Mouse (Mus musculus) limb, embryonic 15.5 days (tissue): ENCODE measurements at regions not wholly inside any gene's neighbourhood (a gene's known extent, or its start where the extent isn't known, plus 50 kb on each side); places are given as distances from the start of the nearest gene placed in this dataset.

Source experiments
- ATAC-seq: fragments of 200-750 bp; cut with Nextera tagmentation; 2 replicates; pipeline ENCODE4 v1.8.0; 2017; ENCODE audit warnings: low read depth, moderate TSS enrichment; ENCODE audit not compliant: insufficient number of reproducible peaks, low FRiP score, low TSS enrichment
- H3K27ac ChIP-seq: fragments of 300-500 bp; sonication (generic); 2 replicates; pipeline ENCODE4 v1.5.1; 2015; ENCODE audit warnings: moderate library complexity, mild to moderate bottlenecking, inconsistent platforms
- H3K27me3 ChIP-seq: fragments of 300-500 bp; sonication (generic); 2 replicates; pipeline ENCODE4 v1.6.1; 2015; ENCODE audit warnings: inconsistent platforms
- H3K36me3 ChIP-seq: fragments of 300-500 bp; sonication (generic); 2 replicates; pipeline ENCODE4 v1.6.1; 2015; ENCODE audit warnings: inconsistent platforms
- H3K4me1 ChIP-seq: fragments of 300-500 bp; sonication (generic); 2 replicates; pipeline ENCODE4 v1.6.1; 2015; ENCODE audit warnings: inconsistent platforms
- H3K4me2 ChIP-seq: fragments of 300-500 bp; sonication (generic); 2 replicates; pipeline ENCODE4 v1.6.1; 2015; ENCODE audit warnings: mild to moderate bottlenecking, inconsistent platforms
- H3K4me3 ChIP-seq: fragments of 300-500 bp; sonication (generic); 2 replicates; pipeline ENCODE4 v1.5.1; 2015; ENCODE audit warnings: mild to moderate bottlenecking, inconsistent platforms
- H3K9ac ChIP-seq: fragments of 300-500 bp; sonication (generic); 2 replicates; pipeline ENCODE4 v1.6.1; 2015; ENCODE audit warnings: inconsistent platforms
- H3K9me3 ChIP-seq: fragments of 300-500 bp; sonication (generic); 2 replicates; pipeline ENCODE4 v1.6.1; 2016; ENCODE audit warnings: inconsistent platforms
- WGBS: fragments of 180-500 bp; shearing (Covaris S2); methylation state at CpG from one replicate; pipeline ENCODE4 v1.1.7; 2015; 5-methylcytosine and 5-hydroxymethylcytosine counted together

DNA sequence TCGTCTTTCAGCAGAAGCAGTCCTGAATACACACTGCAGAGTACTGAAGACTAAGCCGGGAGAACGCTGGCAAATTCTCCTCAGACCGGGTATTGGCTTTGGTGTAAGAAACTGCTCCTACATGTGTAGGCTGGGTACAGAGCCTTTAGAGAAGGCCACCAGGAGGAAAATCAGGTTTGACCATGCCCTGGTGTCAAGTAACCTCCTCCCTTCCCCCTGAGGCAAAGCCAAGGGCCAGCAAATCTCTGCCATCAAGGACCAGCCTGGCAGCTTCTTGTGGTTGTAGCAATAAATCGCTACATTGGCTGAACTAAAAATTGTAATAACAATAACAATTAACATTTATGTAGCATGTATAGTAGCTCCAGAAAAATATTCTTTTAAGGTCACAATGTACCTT is 237.8 kb downstream of the Snx10 start:
- no peak overlapping the region for H3K27ac ChIP-seq
- H3K27me3 ChIP-seq, result peaks cover 11% of the 10 kb centered on the region
- H3K9ac ChIP-seq, result no peak overlapping the region
- H3K4me1 ChIP-seq, result no peaks in the 10 kb centered on the region
- no peaks in the 10 kb centered on the region for H3K9me3 ChIP-seq
- ATAC-seq, result no peak
- H3K4me3 ChIP-seq, result no peak overlapping the region
- H3K36me3 ChIP-seq, result no peaks in the 10 kb centered on the region
- H3K4me2 ChIP-seq, result no peak overlapping the region
- 54% methylated on average over 5 of the region's 5 CpGs for WGBS

DNA sequence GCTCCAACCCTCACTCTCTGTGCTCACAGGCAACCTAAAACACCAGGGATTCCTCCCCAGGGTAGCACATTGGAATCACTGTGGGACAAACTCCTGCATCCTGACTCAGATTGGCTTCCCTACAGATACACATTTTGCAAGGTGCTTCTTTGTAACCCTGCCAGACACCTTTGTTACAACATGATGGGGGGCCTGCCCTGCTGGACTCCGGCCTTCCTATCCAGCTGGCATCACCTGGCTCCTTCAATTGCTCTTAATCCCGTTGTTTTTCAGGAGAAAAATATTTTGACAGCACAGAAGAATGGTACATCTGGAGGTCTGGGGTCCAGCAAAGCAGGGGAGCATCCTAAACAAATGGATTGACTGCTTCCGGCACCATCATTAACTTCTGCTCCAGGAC is 242.8 kb downstream of the Snx10 start:
- no peak for ATAC-seq
- Histone ChIP-seq H3K4me1 (peaks cover 8% of the 10 kb centered on the region), H3K27me3 (peaks cover 21% of the 10 kb centered on the region; the same call in 1 of the 2 replicates), H3K27ac (no peak overlapping the region), H3K9ac (no peak overlapping the region), H3K4me2 (no peak overlapping the region), H3K9me3 (no peaks in the 10 kb centered on the region), H3K36me3 (no peaks in the 10 kb centered on the region), H3K4me3 (no peak overlapping the region)
- WGBS, result 27% methylated on average over 3 of the region's 3 CpGs

DNA sequence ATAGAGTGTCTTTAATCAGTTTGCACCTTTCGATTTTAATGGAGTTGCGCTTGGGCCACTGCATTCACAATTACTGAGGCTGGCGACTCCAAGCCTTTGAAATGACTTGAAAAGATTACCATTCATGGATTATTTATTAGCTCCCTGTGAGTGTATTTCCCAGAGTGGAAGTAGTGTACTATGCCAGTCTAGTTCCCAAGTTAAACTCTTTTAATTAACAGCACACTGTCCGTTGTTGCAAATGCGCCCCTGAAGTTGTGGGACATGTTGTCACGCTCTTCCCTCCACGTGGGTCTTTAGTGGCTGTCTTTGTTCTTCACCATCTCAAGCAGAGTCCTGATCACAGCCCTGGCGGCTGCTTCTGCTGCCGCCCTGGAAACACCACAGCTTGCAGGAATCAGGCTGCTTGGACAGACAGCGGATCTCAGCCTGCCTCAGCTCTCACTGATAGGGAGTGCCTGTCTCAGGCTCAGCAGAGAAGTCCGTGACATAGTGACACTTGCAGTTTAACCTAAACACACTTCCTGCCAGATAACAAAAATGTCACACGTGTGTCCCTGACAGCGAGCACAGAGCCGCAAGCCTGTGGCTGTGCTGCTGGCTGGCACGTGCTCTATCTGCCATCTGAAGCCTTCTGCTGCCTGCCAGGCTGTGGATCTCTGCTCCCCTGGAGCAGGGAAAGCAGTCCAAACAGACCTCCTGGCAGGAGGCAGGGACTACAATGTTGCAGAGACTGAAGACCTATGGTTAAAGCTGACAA is 244.1 kb downstream of the Snx10 start:
- Histone ChIP-seq H3K9ac (no peak overlapping the region), H3K4me3 (no peak overlapping the region), H3K27me3 (peaks cover 20% of the 10 kb centered on the region; the same call in 1 of the 2 replicates), H3K9me3 (no peaks in the 10 kb centered on the region), H3K27ac (peak overlapping the region; percentile 19; the same call in 1 of the 2 replicates), H3K4me1 (peaks cover 8% of the 10 kb centered on the region), H3K4me2 (peak overlapping the region; percentile 36), H3K36me3 (no peaks in the 10 kb centered on the region)
- no peak for ATAC-seq
- 7% methylated on average over 15 of the region's 15 CpGs for WGBS

DNA sequence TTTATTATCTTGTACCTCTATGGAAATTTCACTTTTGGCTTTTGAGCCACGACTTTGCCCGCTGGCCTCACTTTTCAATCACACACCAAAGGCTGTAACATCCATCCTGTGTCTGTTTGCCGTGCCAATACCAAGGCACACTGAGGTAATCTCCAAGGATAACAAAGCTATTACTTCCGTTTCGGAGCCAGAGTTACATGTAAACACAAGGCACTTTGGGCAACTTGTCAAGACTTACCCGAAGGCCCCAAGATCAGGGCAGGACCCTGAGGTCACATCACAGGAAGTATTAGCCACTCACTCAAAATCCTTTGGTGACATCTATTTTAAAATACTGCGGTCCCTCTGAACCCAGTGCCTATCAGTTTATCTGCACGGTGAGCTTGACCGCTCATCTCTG is 241.3 kb downstream of the Skap2 start:
- peaks cover 16% of the 10 kb centered on the region; the same call in 1 of the 2 replicates for H3K27me3 ChIP-seq
- 50% methylated on average over 9 of the region's 9 CpGs for WGBS
- no peaks in the 10 kb centered on the region for H3K36me3 ChIP-seq
- H3K4me1 ChIP-seq, result peaks cover 8% of the 10 kb centered on the region
- no peak overlapping the region for H3K4me3 ChIP-seq
- no peak overlapping the region for H3K27ac ChIP-seq
- H3K9me3 ChIP-seq, result no peaks in the 10 kb centered on the region
- H3K4me2 ChIP-seq, result no peak overlapping the region
- H3K9ac ChIP-seq, result no peak overlapping the region
- no peak for ATAC-seq

DNA sequence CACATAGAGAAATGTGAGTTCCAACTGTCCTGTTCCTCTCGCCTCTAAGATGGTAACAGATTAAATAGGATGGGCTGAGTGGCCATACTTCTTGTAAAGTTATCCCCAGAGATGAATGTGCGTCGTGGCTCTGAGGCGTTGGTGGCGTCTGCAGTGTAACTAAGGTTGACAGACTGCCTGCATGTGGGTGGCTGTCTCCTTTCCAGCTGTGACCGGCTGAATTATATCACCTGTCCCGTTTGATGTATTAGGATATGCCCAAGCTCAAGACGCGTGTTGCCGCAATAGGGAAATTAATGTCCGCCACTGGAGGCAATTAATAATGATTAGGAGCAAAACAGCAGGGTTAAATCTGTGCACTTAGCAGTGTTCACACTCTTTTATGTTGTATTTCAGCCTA is 240.9 kb downstream of the Skap2 start:
- Histone ChIP-seq H3K9me3 (no peaks in the 10 kb centered on the region), H3K27ac (no peak overlapping the region), H3K4me3 (no peak overlapping the region), H3K27me3 (peaks cover 13% of the 10 kb centered on the region; the same call in 1 of the 2 replicates), H3K9ac (no peak overlapping the region), H3K36me3 (no peaks in the 10 kb centered on the region), H3K4me2 (no peak overlapping the region), H3K4me1 (peaks cover 8% of the 10 kb centered on the region)
- 19% methylated on average over 11 of the region's 11 CpGs for WGBS
- ATAC-seq, result no peak

DNA sequence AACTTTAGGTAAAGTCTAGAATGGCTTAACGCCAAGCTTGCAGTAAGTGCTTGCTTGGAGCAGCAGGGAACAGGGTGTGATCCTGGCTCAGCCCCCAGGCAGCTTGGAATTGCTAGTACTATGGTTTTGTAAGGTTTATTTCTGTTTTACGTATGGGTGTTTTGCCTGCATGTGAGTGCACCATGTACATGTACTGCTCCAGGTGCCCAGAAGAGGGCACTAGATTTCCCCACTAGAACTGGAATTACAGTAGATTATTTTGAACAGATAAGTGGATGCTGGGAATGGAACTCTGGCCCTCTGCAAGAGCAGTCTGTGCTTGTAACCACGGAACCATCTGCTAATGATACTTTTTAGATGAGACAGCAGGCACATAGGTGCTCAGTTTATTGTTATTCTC is 237.6 kb downstream of the Skap2 start:
- Histone ChIP-seq H3K4me2 (no peak overlapping the region), H3K27me3 (0 out of 2 replicates have a peak, but pooled peaks cover 4% of the 10 kb centered on the region), H3K4me3 (no peak overlapping the region), H3K9ac (no peak overlapping the region), H3K27ac (no peak overlapping the region), H3K36me3 (no peaks in the 10 kb centered on the region), H3K9me3 (no peaks in the 10 kb centered on the region), H3K4me1 (no peaks in the 10 kb centered on the region)
- WGBS, result 64% methylated on average over 3 of the region's 3 CpGs
- no peak for ATAC-seq

DNA sequence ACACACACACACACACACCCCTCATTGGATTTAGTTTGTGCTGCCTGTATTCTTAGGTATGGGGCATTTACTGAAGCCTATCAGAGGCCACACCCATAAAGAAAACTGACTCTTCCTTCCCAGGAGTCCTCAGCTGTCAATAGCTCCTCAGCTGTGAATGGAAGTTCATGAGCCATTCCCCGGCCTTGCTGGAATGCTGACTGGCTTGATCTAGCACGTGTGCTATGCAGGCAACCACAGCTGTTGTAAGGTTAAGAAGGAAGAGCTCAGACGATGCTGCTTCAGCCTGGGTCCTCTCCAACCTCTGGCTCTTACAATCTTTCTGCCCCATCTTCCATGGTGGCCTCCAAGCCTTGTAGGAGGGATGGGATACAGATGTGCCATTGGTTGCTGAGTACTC is 226.7 kb downstream of the Skap2 start:
- Histone ChIP-seq H3K36me3 (no peaks in the 10 kb centered on the region), H3K27ac (no peak overlapping the region), H3K4me2 (no peak overlapping the region), H3K27me3 (no peaks in the 10 kb centered on the region), H3K4me3 (no peak overlapping the region), H3K9me3 (no peaks in the 10 kb centered on the region), H3K9ac (no peak overlapping the region), H3K4me1 (0 out of 2 replicates have a peak, but pooled peaks cover 2% of the 10 kb centered on the region)
- ATAC-seq, result no peak
- WGBS, result 48% methylated on average over 3 of the region's 3 CpGs

DNA sequence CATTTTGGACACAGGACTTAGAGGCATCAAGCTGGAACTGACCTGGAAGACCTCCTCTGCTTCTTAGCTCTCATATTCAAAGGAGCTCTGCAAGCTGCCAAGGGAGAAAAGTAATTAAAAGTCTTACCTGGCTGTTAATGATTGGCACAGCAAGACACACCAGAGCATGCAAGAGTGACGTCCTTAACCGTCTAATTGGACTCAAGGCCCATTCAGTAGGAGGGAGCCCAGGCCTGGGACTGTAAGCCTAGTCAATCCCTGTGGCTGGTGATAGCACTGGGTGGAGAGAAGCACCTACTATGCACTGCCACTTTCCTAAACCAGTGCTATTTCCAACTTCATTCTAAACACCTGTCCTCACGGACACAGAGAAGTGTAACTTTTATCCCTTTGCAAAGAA is 225.5 kb downstream of the Skap2 start:
- Histone ChIP-seq H3K4me3 (no peak overlapping the region), H3K9me3 (no peaks in the 10 kb centered on the region), H3K27me3 (no peaks in the 10 kb centered on the region), H3K9ac (no peak overlapping the region), H3K27ac (no peak overlapping the region), H3K36me3 (no peaks in the 10 kb centered on the region), H3K4me1 (0 out of 2 replicates have a peak, but pooled peaks cover 2% of the 10 kb centered on the region), H3K4me2 (no peak overlapping the region)
- ATAC-seq, result no peak
- WGBS, result 67% methylated on average over 3 of the region's 3 CpGs

DNA sequence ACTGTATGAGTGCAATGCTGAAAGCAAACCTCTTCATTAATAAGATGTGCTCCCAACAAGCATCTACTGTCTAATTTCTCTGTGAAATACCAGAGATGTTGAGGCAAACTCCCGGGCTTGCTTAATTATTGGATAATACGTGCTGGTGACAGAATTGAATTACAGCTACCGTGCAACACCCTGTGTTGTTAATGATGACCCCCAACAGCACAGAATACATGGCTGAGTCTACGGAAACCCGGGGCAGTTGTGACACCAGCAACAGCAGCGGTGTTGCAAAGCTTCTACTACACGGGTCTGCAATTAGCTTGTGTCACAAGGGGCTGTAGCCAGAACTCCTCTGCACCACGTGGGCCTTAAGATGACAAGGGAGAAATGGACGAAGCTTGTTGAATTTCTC is 224.2 kb downstream of the Skap2 start:
- no peaks in the 10 kb centered on the region for H3K36me3 ChIP-seq
- no peaks in the 10 kb centered on the region for H3K27me3 ChIP-seq
- no peak overlapping the region for H3K4me2 ChIP-seq
- 0 out of 2 replicates have a peak, but pooled peaks cover 2% of the 10 kb centered on the region for H3K4me1 ChIP-seq
- H3K4me3 ChIP-seq, result no peak overlapping the region
- no peak overlapping the region for H3K27ac ChIP-seq
- WGBS, result 79% methylated on average over 9 of the region's 9 CpGs
- H3K9ac ChIP-seq, result no peak overlapping the region
- H3K9me3 ChIP-seq, result no peaks in the 10 kb centered on the region
- no peak for ATAC-seq

DNA sequence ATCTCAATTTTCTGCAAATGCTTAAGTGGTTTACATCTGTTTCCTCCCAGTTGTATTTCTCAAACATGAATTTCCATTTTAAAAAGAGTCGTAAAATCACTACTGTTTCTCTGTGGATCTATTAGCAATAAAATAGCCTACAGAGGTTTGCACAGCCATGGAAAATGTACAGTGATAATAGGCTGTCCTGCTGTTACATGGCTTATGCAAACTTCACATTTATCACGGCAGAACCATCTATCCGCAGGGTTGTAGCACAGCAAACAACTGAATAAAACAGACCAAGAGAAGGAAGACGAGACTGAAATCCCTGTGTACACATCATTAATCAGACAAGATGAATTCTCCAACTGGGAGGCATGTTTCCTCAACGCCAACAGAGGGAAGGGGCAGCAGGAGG is 222.1 kb downstream of the Skap2 start:
- Histone ChIP-seq H3K4me3 (no peak overlapping the region), H3K9me3 (no peaks in the 10 kb centered on the region), H3K27me3 (no peaks in the 10 kb centered on the region), H3K4me2 (no peak overlapping the region), H3K27ac (no peak overlapping the region), H3K4me1 (0 out of 2 replicates have a peak, but pooled peaks cover 2% of the 10 kb centered on the region), H3K36me3 (no peaks in the 10 kb centered on the region), H3K9ac (no peak overlapping the region)
- 40% methylated on average over 5 of the region's 5 CpGs for WGBS
- no peak for ATAC-seq

DNA sequence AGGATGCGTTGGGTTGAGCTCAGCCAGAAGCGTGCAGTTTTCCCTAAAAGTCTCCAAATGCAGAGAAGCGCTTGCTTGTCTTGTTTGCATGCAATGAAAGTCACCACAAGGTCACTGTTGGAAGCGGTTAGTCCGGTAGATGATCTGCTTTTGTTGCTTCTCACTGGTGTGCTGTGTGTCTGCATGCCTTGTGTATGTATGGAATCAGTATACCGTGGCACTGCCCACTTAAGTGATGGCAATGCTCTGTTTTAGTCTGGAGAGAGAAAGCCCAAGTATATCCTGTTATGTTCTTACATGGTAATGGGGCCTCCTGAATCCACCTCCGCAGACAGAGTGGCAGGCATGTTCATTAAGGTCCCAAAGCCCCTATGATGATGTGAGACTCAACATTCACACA is 221.7 kb downstream of the Skap2 start:
- Histone ChIP-seq H3K27me3 (no peaks in the 10 kb centered on the region), H3K36me3 (no peaks in the 10 kb centered on the region), H3K9me3 (no peaks in the 10 kb centered on the region), H3K4me2 (no peak overlapping the region), H3K27ac (no peak overlapping the region), H3K9ac (no peak overlapping the region), H3K4me3 (no peak overlapping the region), H3K4me1 (0 out of 2 replicates have a peak, but pooled peaks cover 2% of the 10 kb centered on the region)
- ATAC-seq, result no peak
- WGBS, result 80% methylated on average over 7 of the region's 7 CpGs

DNA sequence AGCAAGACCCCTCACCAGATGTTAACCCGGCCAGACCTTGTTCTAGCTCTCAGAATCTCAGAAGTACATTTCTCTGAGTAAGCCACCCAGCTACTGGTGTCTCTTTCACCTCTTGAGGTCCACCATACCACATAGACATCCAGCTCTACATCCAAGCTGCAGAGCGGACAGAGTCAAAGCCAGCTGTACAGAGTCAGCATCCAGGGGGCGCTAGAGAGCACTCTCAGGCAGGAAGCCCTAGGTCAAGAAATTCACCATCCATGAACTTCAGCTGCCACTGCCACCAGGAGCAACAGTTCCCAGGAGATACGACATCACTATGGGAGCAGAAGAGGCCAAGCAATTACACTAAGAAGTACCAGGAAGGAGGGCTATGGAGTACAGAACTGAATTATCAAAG is 217.0 kb downstream of the Skap2 start:
- H3K27ac ChIP-seq, result no peak overlapping the region
- no peak overlapping the region for H3K9ac ChIP-seq
- 0 out of 2 replicates have a peak, but pooled peaks cover 2% of the 10 kb centered on the region for H3K4me1 ChIP-seq
- H3K36me3 ChIP-seq, result no peaks in the 10 kb centered on the region
- H3K4me3 ChIP-seq, result no peak overlapping the region
- no peak for ATAC-seq
- no peak overlapping the region for H3K4me2 ChIP-seq
- H3K9me3 ChIP-seq, result no peaks in the 10 kb centered on the region
- no peaks in the 10 kb centered on the region for H3K27me3 ChIP-seq
- 56% methylated on average over 4 of the region's 4 CpGs for WGBS
